Mouse (Mus musculus) layer of hippocampus, adult 11-12 months (tissue): ENCODE data around the gene Slc25a10.

Source experiments
- DNase-seq: peaks from one replicate; pipeline ENCODE4 v3.0.0; 2022; ENCODE audit warnings: low spot score

Slc25a10 gene

DNA sequence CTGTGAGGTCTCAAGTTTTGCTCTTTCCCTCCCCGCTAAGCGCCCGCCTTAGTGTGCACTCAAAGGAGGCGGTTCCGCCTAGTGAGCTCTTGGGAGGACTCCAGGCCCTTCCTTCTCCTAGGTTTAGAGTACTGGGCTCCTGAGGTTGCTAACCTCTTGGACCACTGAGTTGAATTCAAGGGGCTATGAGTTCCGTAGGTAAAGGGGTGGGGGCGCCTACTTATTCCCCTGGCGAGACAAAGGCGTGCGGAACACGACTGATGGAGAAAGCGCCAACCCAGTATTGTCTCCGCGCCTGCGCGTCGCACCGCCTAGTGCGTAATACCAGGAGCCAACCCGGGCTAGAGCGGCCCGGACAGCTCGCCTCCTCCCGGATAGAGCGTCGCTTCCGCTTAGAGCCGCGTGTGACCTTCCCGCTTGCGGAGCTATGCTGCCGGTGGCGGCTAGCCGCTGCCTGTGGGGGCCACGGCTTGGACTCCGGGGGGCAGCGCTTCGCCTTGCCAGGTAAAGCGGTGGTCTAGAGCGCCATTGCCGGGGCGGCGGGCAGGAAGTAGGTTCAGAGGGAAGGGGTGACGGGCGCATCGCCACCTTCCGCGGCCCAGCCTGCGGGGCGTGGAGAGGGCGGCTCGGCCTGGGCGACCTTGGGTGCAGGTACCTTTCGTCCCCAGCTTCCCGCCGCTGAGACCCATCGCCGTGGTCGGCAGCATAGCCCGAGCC lies 7.2 kb upstream of the Slc25a10 start, which contains the start of gene Mrpl12:
TSS of gene Mrpl12 (plus strand) at position 349 of the 717 bp plus-strand sequence.
- DNase-seq: peak; percentile 90

DNA sequence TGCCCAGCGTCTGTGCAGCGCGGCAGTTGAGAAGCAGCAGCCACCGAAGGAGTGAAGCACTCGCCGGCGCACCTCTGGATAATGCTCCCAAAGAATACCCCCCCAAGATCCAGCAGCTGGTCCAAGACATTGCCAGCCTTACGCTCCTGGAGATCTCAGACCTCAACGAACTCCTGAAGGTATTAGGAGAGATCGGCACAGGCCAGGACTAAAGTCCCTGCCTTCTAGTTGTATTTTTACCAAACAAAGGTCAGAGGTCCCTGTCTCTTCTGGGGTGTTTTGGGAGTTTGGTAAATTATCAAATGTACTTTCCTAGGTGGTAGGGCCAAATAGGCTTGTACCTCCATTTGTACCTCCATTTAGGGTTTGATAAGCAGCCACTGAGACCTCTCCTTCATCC lies 6.4 kb upstream of the Slc25a10 start:
- no peak for DNase-seq

DNA sequence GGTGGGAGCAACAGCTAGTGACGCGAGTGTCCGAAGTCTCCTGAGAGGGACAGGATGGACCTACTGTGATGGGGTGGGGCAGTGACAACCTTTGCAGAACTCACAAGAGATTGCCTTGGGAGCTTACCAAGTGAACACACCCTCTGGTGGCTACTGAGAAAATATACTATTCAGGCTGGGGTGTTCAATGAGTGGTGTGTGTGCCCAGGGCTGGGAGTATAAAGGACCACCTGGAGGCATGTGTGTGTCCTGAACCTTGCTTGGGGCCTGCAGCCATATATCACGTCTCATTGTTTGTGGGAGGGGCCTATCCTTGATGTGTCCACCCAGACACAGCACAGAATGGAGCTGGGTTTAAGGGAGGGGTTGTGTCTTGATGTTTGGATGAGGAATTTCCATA lies 3.1 kb upstream of the Slc25a10 start:
- no peak for DNase-seq

DNA sequence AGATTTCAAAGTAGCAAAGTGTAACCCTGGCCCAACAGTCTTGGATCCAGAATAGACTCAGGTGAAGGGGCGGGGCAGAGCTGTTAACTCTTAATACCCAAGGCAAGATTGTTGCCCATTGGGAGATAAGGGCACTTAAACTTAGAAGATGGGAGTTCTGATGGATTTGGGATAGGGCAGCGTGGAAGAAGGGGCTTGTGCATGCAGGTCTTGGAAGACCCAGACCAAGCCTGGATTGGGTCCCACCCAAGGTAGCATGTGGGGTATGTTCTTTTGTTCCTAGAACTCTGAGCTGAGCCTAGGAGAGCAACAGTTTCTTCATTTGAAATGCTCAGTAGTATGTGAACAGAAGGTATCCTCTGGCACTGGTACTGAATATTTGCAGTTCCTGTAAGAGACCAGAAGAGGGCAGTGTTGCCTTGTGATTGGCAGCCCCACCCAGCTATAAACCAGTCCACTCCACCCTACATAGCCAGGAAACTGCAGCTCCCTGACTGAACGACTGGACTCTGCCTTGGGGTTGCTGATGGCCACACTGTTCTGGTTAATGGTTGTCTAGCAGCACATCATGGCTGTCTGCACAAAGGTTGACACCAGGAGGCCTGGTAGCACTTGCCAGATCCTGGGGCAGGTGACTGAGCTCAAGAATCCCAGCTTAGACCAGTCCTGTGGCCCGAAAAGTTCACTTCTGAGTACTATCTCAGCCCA lies 2.4 kb upstream of the Slc25a10 start:
- peak; percentile 70 for DNase-seq

DNA sequence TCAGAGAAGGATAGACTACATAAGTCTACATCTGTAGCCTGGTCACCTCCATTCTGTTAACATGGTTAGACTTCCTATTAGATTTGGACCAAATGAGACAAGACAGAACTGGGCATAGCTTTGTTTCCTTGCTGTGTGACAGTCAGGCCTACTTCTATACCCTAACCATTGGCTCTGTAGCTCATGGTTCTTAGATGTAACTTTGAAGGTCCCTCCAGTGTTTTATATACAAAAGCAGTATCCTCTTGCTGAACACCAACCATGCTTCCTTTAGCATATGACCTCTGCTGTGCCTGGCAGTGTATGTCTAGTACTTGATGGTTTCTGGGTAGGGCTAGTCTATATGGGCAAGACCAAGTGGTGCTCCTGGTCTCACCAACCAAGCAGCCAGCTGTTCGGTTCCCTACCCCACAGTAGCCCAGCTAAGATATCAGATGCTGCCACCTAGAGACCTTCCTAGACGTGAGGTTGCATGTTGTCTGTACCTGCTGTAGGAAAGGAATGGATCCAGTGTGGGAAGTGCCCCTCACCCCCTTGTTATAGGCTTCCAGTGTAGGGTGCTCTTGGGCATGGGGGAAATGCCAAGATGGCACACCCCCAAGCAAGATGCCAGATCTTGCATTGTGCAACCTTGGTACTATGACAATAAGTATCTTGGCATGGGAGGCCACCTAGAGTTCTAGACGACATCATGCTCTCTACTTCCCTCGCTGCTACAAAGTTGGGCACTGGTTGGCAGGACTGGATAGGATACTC lies 1.2 kb upstream of the Slc25a10 start:
- DNase-seq: no peak

DNA sequence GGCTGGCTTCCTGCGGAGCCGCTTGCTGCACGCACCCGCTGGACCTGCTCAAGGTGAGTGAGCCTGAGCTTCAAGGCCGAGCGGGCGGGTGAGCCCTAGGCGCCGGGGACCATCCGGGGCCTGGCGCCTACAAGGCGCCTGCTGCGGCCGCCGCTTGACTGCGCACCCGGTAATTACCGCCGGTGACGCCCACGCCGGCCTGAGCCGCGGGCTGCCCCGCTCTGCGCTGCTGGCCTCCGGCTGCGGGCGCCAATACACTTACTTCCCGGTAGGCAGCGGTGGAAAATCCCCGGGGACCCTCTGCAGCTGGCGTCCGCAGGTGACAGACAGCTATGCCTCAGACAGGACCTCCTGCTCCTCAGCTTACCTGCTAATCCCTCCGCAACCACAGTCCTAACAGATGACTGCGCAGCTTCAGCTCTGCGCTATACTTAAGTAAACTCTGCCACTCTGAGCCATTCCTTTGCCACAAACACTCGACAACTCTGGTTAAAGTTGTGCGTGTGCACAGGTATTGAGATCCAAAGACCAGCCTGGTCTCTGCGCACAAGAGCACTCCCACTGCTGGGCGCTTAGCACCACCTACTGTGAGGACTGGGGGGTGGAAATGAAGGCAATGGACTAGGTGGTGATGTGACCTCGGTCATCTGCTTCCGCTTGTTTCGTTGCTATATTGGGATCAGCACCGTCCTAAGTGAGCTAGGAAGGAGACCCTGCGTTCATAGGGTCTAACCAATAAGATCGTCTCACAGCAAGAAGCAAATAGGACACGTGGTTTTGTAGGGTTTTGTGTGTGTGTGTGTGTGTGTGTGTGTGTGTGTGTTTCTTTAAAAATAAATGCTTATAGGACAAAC lies 611 bp downstream of the Slc25a10 start:
- no peak for DNase-seq

DNA sequence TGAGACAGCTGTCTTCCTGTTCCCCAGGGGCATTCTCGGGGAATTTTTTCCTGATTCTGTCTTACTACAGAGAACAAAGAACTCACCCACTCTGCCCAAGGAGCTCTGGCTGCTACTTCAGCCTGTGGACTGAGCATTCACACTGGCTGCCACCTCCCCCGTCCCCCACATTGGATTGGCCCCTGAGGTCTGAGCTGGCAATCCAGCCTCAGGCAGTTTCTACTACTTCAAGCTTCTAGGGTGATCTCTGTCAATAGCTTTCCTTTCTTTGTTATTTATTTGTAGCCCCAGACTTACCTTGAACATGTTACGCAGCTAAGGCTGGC lies 1.2 kb downstream of the Slc25a10 start:
- DNase-seq: no peak

DNA sequence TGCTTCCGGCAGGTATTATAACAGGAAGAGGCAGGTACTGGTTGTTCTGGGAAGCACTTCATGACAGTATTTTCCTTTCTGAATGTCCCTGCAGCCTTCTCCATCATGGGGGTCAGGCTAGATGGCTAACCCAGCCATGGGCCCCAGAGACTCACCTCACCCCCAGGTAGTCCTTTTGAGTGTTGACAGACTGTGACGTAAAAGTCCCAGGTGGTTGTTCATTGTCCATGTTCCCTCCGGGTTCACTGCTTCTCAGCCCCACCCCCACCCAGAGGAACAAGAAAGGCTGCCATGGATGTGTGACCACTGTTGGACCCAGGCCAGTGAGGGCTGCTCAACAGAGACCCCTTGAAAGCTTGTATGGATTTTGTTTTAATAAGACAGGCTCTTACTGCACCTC lies 1.7 kb downstream of the Slc25a10 start:
- no peak for DNase-seq

DNA sequence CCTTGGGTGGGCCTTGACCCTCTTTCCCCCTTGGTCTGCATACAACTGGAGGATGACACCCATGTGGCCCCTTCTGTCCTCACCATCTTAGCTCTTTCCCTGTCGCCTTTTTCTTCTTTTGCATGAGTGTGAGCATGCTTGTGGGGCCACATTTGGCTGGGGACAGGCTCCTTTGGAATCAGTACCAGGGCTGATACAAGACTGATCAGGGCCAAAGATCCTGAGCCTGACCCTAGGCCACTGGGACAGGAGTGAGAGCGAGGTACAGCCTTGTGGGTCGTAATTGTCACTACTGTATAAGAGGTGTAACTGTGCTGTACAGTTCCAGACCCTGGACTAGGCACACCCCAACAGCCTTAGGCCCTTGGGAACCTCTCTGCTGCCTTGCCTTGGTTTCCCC lies 2.3 kb downstream of the Slc25a10 start:
- DNase-seq: no peak

DNA sequence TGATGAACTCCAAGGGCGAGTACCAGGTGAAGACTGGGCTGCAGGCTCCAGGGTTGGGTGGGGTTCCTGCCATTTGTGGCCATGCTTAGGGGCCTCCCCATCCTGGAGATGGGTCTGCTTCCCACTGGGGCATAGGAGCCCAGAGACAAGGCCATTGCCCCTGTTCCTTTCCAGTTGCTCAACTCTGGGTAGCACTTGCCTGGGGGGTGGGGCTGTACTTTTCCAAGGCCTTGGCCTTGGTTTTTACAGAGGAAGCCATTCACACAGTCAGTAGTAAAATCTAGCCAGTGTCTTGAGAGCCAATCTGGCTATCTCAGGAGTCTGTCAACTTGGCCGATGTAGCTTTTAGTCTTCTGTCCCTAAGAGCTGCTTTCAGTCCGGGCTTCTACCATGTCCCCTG lies 5.8 kb downstream of the Slc25a10 start:
- DNase-seq: no peak

DNA sequence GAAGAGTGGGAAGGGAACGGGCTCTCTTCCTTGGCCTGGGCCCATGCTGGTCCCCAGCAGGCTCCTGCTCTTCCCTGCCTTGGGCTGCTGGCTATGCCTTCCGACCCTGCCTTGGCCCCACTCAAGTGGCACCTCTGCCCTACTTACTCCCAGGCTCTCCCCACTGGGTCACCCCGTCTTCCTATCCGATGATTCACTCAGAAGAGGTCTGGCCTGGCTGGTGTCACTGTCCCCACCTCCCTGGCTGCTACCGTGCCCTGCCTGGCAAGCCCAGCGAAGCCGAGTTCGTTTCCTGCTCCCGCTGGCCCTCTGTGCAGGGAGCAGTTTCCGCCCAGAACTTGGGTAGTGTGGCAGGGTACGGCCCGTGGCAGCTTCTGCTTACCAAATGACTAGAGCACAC lies 6.6 kb downstream of the Slc25a10 start:
- DNase-seq: no peak

DNA sequence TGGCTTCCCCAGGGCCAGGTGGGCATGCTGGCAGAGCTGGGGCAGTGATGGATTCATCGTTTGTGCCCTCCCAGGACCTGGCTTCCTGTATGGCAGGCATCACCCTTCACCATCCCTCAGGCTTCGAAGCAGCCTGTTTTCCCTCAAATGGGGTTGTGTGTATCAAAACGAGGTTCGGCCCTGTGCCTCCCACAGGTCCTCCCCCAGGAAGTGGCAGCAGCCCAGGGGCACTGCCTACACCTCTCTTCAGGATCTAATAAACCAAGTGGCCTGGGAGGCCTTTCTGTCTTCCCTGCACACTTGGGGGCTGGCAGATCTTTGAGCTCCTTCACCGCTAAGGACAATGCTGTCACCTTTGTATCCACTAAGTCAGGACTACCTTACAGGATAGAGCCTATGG lies 7.3 kb downstream of the Slc25a10 start:
- DNase-seq: no peak

DNA sequence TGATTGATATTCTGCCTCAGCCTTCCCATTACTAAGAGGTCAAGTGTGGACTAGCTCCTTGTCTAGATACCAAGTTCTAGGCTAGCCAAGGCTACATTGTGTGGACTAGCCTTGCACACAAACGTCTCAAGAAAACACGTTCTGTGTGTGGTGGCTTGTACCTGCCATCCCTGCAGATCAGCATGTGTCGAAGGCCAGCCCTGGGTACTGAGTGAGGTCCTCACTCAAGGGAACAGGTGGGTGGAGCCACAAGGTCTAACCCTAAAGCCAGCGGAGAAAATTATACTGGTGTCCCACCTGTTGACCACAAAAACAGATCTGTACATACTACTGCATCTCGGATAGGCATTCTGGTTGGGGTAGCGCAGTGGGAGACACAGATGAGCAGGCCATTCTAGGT lies 8.3 kb downstream of the Slc25a10 start:
- DNase-seq: no peak

DNA sequence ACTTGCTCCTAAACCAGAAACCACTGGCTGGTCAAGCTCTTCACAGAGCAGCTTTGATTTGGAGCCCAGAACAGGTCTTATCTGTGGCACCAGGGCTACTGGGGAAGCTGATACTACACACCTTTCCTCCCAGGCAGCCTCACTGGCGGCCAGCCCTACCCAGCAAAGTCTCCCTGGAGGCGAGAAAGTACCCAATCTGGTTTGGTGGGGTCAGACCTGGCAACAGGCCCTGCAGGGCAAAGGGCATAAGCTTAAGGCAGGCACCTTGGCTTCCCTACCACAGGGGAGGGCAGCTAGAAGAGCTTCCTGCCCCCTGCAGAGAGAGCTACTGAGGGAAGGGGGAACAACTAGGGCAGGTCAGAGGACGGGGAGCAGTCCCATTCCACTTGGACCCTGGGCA lies 8.7 kb downstream of the Slc25a10 start:
- no peak for DNase-seq

DNA sequence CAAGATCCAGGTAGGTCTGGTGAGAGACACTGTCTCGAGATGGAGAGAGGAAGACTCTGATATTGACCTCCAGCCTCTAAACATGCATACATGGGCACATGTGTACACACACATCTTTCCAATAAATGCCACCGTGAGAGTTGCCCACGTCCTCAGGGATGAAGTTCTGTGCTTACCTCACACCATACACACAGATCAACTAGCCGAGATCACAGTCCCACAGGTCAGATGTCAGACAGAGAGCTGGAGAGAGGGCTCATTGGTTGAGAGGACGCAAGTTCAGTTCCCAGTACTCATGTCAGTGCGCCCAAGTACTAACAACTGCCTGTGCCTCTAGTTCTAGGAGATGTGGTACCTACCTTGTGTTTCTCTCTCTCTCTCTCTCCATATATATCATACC lies 9.4 kb downstream of the Slc25a10 start:
- DNase-seq: no peak

DNA sequence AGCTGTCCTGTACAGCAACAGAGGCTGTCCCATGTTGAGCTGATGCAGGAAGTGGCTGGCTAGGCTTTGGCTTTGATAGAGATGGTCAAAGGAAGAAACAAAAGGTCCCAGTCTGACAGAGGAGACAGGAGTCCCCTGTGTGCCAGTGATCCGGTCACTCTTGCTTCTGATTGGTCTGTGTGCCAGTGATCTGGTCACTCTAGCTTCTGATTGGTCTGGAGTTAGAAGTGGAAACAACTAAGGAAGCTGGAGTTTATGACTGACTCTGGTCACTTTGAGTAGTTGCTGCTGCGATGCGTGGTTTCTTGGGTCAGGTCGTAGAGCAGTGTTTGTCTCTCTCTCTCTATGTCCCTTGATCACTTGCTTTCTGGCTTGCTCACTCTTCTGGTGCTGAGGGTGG lies 10.1 kb downstream of the Slc25a10 start:
- DNase-seq: no peak

DNA sequence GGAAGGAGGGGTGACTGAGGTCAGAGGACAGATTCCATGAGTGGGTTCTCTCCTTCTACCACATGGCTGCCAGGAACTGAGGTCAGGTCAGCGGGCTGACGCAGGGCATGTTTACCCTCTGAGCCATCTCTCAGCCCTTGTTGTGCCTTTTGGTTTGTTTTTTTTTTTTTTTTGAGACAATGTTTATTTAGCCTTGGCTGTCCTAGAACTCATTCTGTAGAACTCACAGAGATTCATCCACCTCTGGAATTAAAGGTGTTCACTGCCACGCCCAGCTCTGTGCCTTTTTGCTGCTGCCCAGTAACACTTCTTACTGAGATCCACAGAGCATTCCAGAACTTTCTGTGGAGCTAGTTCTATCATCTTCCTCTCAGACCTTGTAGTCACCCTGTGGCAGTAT lies 14.0 kb downstream of the Slc25a10 start:
- no peak for DNase-seq

DNA sequence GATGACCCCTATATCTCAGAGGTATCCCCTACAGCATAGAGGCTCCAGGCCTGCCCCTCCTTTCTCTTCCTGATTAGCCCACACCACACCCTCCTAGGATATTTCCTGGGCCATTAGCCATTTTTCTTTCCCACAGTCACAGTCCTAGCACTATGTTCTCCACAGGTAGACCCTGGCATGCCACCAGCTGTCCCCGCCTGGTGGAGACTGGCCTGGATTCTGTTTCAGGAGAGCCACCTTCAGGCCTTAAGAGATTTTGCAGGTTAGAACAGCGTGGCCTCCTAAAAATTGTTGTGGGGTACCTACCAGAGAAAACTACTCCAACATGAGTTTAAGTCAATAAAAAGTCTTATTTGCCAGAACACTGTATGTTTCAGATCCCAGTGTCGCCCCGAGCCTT lies 15.3 kb downstream of the Slc25a10 start:
- no peak for DNase-seq

DNA sequence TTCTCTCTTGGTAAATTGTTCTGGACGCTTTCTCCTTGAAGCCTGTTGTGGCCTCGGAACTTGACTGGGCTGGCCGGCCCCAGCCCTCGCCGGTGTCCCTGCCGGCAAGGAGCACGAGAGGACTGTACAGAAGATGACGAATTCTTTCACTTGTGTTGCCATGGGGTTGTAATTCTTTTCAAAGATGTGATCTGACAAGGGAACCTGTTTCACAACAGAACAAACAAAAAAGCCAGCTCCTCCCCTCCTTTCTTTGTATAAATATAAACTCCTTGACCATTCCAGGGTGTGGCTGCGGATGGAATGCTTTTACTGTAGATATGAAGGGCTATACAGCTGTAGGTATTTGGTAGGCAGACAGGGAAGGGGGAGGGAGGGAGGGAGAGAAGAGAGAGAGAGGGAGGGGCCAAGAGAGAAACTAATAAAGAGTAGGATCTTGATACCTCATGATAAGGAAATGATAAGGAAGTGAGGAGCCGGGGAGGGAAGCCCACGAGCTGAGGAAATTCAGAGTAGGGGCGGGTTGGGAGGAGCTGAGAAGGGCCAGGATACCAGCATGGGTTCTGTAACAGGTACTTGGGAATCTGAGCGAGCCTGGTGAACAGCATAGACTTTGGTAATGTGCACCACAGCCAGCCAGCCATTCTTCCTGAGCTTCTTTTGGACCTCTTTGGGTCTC lies 16.1 kb downstream of the Slc25a10 start:
- no peak for DNase-seq

DNA sequence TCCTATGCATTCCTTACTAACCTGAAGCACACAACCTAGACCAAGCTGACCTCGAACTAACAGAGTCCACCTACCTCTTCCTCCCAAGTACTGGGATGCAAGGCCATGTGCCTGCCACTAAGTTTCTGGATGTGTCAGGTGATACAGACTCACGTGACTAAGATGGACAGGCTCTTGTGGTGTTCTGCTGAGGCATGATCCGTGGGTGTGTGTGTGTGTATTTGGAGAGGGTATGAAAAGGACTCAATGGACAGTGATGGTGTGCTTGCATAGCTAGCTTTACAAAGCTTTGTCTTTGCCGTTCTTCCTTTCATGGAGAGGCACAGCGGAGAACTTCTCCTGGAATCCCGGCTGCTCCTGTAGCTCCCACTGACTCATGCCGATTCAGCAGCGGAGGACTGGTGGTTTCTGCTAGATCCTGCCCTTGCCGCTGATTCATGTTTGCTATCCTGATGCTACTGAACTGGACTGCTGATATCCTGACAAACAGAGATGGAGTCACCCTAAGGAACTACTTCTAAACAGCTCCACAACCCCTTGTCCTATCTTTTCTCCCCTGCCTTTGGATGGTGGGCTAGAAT lies 16.7 kb downstream of the Slc25a10 start:
- no peak for DNase-seq

DNA sequence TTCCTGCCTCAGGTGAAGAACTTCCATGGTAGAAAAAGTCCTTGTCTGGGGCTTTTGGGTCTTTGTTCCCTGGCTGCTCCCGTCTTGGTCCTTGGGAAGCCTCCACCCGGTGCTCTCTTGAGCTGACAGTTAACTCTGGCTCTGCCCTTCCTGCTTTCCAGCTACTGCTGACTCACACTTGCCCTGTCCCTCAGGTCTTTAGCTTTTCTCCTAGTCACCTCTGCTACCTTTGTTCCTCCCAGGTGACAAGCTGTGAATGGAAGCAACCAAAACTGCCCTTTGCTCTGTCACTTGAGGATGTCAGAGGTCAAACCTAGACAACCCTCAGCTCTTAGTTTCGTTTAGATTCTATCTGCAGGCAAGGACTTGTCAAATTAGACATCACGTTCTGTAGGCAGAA lies 18.3 kb downstream of the Slc25a10 start:
- no peak for DNase-seq
